Mouse (Mus musculus): Measurements from ENCODE around the gene Guca2a.
A peak's percentile ranks its signal among the peaks of the same experiment; 100 is the strongest.
"Not testable (repeated sequence)": the region's sequence is repeated elsewhere in the genome, so short reads cannot be mapped to it uniquely, and the experiment has no call there.

Guca2a gene

GRCm38 (mm10) chr4:119637176-119637845 is at the start of gene Guca2a:
Gene Guca2a (plus strand): TSS chr4:119637704.
- DNase-seq (ENCODE audit: low read depth, low spot score): peak; percentile 62

GRCm38 (mm10) chr4:119588037-119588436 is 49.5 kb upstream of the Guca2a start:
- DNase-seq (ENCODE audit: low read depth, low spot score): peak; percentile 58

- no peak for DNase-seq (ENCODE audit: low read depth, low spot score)
These were observed 48.1 kb upstream of the Guca2a start for GRCm38 (mm10) chr4:119589423-119589822.

GRCm38 (mm10) chr4:119590027-119590426 is 47.5 kb upstream of the Guca2a start:
- DNase-seq (ENCODE audit: low read depth, low spot score): no peak

GRCm38 (mm10) chr4:119592479-119592878 is 45.0 kb upstream of the Guca2a start:
- peak; percentile 82 for DNase-seq (ENCODE audit: low read depth, low spot score)

- DNase-seq (ENCODE audit: low read depth, low spot score): no peak
These were observed 43.2 kb upstream of the Guca2a start for GRCm38 (mm10) chr4:119594331-119594730.

- no peak for DNase-seq (ENCODE audit: low read depth, low spot score)
These were observed 37.9 kb upstream of the Guca2a start for GRCm38 (mm10) chr4:119599605-119600004.

- DNase-seq (ENCODE audit: low read depth, low spot score): no peak
These were observed 28.0 kb upstream of the Guca2a start for GRCm38 (mm10) chr4:119609488-119609887.

- DNase-seq (ENCODE audit: low read depth, low spot score): no peak
These were observed 23.4 kb upstream of the Guca2a start for GRCm38 (mm10) chr4:119614078-119614477.

- no peak for DNase-seq (ENCODE audit: low read depth, low spot score)
These were observed 22.8 kb upstream of the Guca2a start for GRCm38 (mm10) chr4:119614724-119615123.

GRCm38 (mm10) chr4:119626081-119626645 is 11.3 kb upstream of the Guca2a start:
- DNase-seq (ENCODE audit: low read depth, low spot score): no peak

GRCm38 (mm10) chr4:119626876-119627275 is 10.6 kb upstream of the Guca2a start:
- DNase-seq (ENCODE audit: low read depth, low spot score): no peak

- DNase-seq (ENCODE audit: low read depth, low spot score): no peak
These were observed 10.2 kb upstream of the Guca2a start for GRCm38 (mm10) chr4:119627317-119627716.

- not testable (repeated sequence) for DNase-seq (ENCODE audit: low read depth, low spot score)
These were observed 9.1 kb upstream of the Guca2a start for GRCm38 (mm10) chr4:119628363-119628762.

GRCm38 (mm10) chr4:119631115-119631919 is 6.2 kb upstream of the Guca2a start:
- peak; percentile 61 for DNase-seq (ENCODE audit: low read depth, low spot score)

GRCm38 (mm10) chr4:119632721-119633120 is 4.8 kb upstream of the Guca2a start:
- DNase-seq (ENCODE audit: low read depth, low spot score): peak; percentile 23

GRCm38 (mm10) chr4:119633342-119633741 is 4.2 kb upstream of the Guca2a start:
- DNase-seq (ENCODE audit: low read depth, low spot score): no peak

GRCm38 (mm10) chr4:119633948-119634347 is 3.6 kb upstream of the Guca2a start:
- DNase-seq (ENCODE audit: low read depth, low spot score): no peak

- peak; percentile 20 for DNase-seq (ENCODE audit: low read depth, low spot score)
These were observed 2.4 kb upstream of the Guca2a start for GRCm38 (mm10) chr4:119634908-119635660.

GRCm38 (mm10) chr4:119635686-119636085 is 1.8 kb upstream of the Guca2a start:
- no peak for DNase-seq (ENCODE audit: low read depth, low spot score)

- no peak for DNase-seq (ENCODE audit: low read depth, low spot score)
These were observed 773 bp upstream of the Guca2a start for GRCm38 (mm10) chr4:119636731-119637130.

- no peak for DNase-seq (ENCODE audit: low read depth, low spot score)
These were observed 442 bp downstream of the Guca2a start for GRCm38 (mm10) chr4:119637946-119638345.

Data from ES-CJ7 (cell line).